Mouse (Mus musculus): ENCODE results near the gene Ykt6.
"Not testable (repeated sequence)": the region's sequence is repeated elsewhere in the genome, so short reads cannot be mapped to it uniquely, and the experiment has no call there.

DNA sequence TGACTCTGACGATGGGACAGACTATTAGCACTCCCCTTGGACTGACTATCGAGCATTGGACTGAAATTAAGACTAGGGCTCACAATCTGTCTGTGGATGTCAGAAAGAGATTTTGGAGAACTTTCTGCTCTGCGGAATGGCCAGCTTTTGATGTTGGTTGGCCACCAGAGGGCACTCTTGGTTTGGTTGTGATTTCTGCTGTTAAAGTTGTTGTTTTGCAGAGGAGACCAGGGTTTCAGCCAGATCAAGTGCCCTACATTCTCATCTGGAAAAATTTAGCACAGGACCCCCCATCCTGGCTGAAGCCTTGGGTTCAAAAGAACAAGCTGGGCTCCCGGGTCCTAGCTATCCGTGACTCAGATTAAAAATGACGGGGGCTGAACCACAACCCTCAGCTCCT, 23.5 kb upstream of the Ykt6 start:
- not testable (repeated sequence) for TF ChIP-seq POLR2A (IDR thresholded peaks at IDR 0.05; ENCODE audit: control insufficient read depth, low read depth, low read length); CTCF (IDR thresholded peaks at IDR 0.05; ENCODE audit: control insufficient read depth, insufficient read depth, insufficient replicate concordance, low read depth, low read length)
